Mouse (Mus musculus) frontal cortex, postnatal 25 days (tissue): ENCODE measurements around the gene Nol8.

Source experiments
- DNase-seq, 2 experiments: peaks; one replicate each; pipeline ENCODE4 v3.0.0; 2022; ENCODE audit warnings: low spot score in 2 of 2

Nol8 gene

GRCm38 (mm10) chr13:49652481-49653179 lies at the start of gene Nol8, which contains the start of gene Cenpp:
Nol8 (plus strand) TSS chr13:49653078.
Cenpp (minus strand) TSS chr13:49652785.
- DNase-seq = peak; percentile 97 to 100

GRCm38 (mm10) chr13:49603603-49604002 lies 49.3 kb upstream of the Nol8 start:
- no peak for DNase-seq

- no peak for DNase-seq
These were observed 45.2 kb upstream of the Nol8 start, which contains the start of gene Ogn for GRCm38 (mm10) chr13:49607714-49608113. Ogn (plus strand) TSS chr13:49608046.

GRCm38 (mm10) chr13:49608589-49609322 lies 44.1 kb upstream of the Nol8 start:
- no peak for DNase-seq

GRCm38 (mm10) chr13:49617021-49617420 lies 35.9 kb upstream of the Nol8 start:
- no peak for DNase-seq

GRCm38 (mm10) chr13:49618365-49618764 lies 34.5 kb upstream of the Nol8 start:
- no peak for DNase-seq

- no peak for DNase-seq
These were observed 29.7 kb upstream of the Nol8 start for GRCm38 (mm10) chr13:49623216-49623615.

- no peak for DNase-seq
These were observed 24.7 kb upstream of the Nol8 start for GRCm38 (mm10) chr13:49628167-49628566.

- DNase-seq = no peak
These were observed 23.8 kb upstream of the Nol8 start for GRCm38 (mm10) chr13:49629076-49629475.

GRCm38 (mm10) chr13:49639965-49640364 lies 12.9 kb upstream of the Nol8 start:
- DNase-seq = no peak

GRCm38 (mm10) chr13:49642650-49643049 lies 10.2 kb upstream of the Nol8 start:
- DNase-seq = no peak

- DNase-seq = no peak
These were observed 9.1 kb upstream of the Nol8 start for GRCm38 (mm10) chr13:49643669-49644362.

- peak in 1 of 2 experiments; percentile 5 for DNase-seq
These were observed 7.9 kb upstream of the Nol8 start for GRCm38 (mm10) chr13:49644731-49645529.

- no peak for DNase-seq
These were observed 6.9 kb upstream of the Nol8 start for GRCm38 (mm10) chr13:49646019-49646418.

GRCm38 (mm10) chr13:49651136-49651535 lies 1.7 kb upstream of the Nol8 start:
- DNase-seq = no peak

- DNase-seq = no peak
These were observed 1.0 kb upstream of the Nol8 start for GRCm38 (mm10) chr13:49651781-49652351.

- DNase-seq = no peak
These were observed 283 bp downstream of the Nol8 start for GRCm38 (mm10) chr13:49653180-49653541.

- DNase-seq = no peak
These were observed 24.9 kb downstream of the Nol8 start for GRCm38 (mm10) chr13:49677793-49678192.

GRCm38 (mm10) chr13:49681351-49682232 lies 28.7 kb downstream of the Nol8 start, which contains the start of gene Iars:
Iars (plus strand) TSS chr13:49682100.
- DNase-seq = peak; percentile 99 to 100

- no peak for DNase-seq
These were observed 29.5 kb downstream of the Nol8 start for GRCm38 (mm10) chr13:49682233-49682846.
